Mouse (Mus musculus): Measurements from ENCODE around the gene Supt16.

DNA sequence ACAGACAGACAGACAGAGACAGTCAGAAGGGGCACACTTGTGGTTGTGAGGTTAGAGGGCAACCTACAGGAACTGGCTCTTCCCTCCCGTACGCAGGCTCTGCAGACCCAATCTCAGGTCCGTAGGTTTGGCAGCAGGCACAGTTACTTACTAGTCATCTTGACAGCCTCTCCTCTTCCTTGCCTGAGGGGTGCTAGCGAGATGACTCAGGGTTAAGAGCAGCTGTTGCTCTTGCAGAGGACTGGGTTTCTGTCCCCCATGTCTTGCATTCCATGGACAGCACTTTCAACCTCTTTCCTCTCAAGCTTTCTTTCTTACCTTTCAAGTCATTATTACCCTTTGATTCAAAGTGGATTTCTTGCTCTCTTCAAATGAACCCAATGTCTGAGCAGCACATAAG is 53.1 kb downstream of the Supt16 start:
- no peak for TF ChIP-seq POLR2A (IDR thresholded peaks at IDR 0.05; ENCODE audit: extremely low read depth, insufficient read depth, low read length)
- TF ChIP-seq CTCF (IDR thresholded peaks at IDR 0.05; ENCODE audit: low read depth, low read length) = no peak

All from liver, adult 2 months (tissue).